Mouse (Mus musculus): ENCODE measurements around the gene Atl1.

DNA sequence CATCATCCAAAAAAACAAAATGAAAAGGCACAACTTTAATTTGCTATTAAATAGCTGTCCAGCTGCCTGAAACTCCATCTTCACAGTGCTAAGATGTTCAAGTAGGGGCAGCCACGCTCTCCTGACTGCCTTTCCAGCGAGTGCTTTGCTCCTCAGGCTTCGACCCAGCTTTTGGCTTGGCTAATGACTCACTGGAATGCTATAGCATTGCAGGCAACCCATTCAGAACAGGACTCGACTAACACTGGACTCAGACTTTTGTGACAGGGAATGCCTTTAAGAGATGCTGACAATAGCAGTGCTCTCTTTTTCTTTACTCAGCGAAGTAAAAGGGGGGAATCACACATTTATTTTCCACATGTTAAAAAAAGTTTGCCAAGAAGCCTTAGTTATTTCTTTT is 119.3 kb downstream of the Atl1 start:
- TF ChIP-seq CTCF (IDR thresholded peaks at IDR 0.05; ENCODE audit: extremely low read depth, insufficient read depth, low read length) (no peak), POLR2A (IDR thresholded peaks at IDR 0.05; ENCODE audit: extremely low read depth, insufficient read depth, low read length) (no peak)
